Mouse (Mus musculus) c-Kit-negative CD71-positive TER-119-positive erythroid progenitor cells, embryonic 14.5 days (primary cell): Measurements from ENCODE around the gene Armcx4.
A peak's percentile ranks its signal among the peaks of the same experiment; 100 is the strongest.
"Not testable (repeated sequence)": the region's sequence is repeated elsewhere in the genome, so short reads cannot be mapped to it uniquely, and the experiment has no call there.

ENCODE experiments used
- DNase-seq: peaks from one replicate; pipeline ENCODE4 v3.0.0-alpha.2; 2013; ENCODE audit warnings: low read depth, low spot score

The Armcx4 gene

DNA sequence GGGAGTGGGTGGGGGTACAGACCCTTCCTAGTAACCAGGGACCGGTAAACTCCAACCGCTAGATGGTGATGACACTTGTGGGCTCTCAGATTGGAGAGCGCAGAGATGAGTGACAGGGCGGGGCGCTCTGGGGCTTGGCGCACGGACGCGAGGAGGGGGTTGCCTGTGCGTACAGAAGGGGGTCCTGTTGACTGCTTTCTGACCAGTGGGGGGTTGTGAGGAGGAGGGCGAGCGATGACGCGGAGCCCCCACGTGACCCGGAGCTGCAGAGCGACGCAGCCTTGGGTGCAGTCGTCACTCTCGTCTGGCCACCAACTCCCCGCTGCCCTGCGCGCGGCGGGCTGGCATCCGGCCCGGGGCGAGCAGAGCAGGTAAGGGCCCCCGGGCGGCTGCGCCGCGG is at the start of gene Armcx4:
TSS of gene Armcx4 (plus strand) at position 253 of the 400 bp plus-strand sequence.
- DNase-seq, result no peak

DNA sequence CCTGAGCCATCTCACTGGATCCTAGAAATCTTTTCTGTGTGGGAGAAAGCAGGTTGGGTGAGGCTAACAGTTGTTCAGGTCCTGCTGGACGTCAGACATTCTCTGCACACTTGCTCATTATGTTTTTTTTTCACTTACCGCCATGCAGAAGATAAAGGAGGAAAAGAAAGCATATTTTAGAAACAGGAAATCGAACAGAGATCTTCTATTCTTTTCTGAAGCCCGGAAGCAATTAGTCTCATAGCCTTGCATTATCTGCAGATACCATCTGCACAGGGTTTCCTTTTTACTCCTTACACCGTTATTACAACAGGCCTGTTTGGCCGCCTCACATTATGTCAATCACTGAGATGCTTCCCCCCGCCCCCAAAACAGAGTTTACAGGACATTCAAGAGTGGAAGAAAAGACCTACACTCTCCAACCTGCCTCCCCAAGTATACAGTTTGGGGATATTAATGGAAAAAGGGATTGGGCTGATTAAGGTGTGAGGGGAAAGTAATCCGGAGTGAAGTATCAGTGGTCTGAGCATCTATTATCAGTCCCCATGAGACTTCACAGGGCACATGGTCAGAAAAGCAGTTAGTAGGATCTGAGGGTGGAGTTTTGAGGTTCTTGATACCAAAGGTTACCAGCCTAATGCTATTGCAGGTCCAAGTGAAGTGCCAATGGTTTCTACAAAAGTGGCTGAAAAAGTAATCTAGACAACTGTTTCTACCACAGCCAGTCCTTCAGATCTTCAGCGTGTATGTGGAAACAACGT is 45.1 kb upstream of the Armcx4 start:
- DNase-seq, result no peak

DNA sequence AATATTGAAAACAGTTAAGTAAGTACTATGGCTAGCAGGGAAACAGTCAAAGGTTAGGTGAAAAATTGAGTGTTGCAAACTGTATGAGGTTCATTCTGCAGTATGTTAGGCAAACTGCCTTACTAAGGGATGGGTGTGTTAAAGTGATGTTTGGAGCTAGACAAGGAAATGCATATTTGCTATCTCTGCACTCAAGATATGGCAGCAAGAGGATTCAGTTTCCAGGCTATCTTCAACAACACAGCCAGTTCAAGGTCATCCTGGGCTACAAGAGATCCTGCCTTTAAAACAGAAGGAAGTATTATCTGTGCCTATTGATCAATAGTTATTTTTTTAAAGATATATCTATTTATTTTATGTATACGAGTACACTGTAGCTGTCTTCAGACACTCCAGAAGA is 40.0 kb upstream of the Armcx4 start:
- no peak for DNase-seq

DNA sequence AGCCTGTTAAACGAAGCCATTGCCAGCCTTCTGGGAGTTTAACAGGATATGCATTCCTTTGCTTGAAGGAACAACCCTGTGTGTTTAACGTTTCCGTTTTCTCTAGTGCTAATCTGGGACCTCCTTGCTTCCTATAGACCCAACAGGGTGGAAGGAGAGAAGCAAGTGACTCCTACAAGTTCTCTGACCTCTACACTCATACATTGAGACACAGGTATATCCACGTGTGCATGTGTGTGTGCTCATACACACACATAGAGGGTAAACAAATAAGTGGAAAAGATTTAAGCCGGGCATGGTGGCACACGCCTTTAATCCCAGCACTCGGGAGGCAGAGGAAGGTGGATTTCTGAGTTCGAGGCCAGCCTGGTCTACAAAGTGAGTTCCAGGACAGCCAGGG is 38.9 kb upstream of the Armcx4 start:
- no peak for DNase-seq

DNA sequence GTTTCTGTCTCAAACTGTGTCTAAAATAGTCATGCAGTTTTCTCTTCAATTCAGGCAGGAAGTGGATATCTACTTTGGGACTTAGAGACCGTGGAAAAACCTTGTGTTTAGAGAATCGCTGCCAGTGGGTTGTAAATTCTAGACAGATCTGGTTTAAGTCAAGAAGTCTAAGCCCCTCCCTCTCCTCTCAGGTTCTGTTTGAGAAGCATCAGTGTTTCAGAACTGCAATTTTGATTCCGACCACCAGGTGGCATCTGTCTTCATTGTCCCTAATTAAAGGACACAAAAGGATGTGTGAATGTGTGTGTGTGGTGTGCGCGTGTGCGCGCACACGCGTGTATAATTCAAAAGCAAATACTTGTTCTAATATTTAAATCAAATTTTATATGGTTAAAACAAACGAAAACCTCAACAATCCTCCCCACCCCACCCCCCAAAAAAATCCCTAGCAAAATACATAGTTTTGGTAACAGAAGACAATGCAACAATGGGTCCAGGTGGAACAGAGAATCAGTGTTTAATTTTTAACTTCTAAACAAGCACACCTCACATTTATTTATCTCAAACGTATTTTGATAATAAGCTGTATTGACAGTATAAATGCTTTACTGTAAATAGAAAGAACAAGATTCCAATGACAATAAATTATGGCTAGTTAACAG is 38.2 kb upstream of the Armcx4 start:
- peak; percentile 42 for DNase-seq

DNA sequence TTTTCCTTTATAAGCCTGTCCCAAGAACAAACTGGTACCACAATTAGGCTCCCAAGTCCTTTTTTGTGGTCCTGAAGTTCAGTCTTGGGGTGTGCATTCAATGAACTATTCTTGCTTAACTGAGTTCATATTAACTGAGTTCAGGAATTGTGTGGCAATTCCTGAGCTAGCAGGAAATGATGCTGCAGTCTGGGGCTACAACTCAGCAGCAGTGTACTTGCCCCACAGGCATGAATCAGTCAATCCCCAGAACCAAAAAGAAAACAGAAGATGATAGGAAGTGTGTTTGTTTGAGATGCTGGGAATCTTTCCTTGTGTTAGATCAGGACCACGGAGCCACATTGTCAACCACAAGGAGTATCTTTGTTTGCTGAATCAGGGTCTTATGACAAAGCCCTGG is 34.3 kb upstream of the Armcx4 start:
- DNase-seq, result no peak

DNA sequence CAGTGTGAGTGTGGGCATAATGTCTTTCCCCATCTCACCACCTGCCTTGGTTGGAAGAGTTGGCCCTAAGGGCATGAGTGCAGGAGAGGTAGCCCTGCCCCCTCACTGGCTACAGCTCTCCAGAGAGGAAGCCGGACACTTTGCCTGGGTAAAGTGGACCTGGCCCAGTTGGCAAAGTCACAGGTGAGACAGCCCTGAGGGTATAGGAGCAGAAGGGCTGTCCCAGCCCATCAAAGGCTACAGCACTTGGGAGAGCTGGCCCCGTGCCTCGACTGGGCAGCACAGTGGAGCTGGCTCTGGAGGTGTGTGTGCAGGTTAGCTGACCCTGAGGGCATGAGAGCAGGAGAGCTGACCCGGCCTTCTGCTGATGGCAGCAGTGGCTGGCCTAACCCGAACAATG is 24.7 kb upstream of the Armcx4 start:
- no peak for DNase-seq

DNA sequence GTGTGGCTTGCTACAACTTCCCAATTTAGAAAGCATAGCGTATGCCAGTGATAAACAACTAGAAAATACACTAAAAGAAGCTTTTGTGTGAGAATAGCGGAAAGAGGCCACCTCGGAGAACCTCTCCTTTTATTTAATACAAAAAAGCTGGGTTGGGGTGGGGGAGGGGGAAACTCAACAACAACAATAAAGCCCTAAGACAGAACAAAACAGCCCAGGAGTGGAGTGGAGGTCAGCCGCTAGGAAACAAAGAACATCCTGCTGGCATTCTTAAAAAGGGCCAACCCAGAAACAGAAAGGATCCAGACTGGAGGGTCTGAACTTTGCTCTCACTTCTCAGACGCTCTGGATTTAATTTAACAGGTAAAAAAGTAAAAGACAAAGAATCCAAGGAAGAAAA is 11.3 kb upstream of the Armcx4 start:
- DNase-seq, result no peak

DNA sequence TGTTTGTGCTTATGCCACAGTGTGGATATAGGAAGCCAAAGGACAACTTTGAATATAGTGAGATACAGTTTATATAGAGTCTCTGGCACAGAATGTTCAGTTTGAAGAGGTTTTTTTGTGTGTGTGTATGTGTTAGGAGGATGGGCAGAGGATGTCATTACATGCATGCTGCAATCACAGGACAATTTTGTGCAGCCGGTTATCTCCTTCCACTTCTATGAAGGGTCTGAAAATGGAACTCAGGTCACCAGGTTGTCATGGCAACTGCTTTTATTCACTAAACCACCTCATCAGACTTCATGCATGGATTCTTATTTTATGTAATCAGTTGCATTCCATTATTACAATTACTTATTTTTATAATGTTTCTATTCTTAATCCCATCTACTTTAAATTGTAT is 10.4 kb upstream of the Armcx4 start:
- DNase-seq, result no peak

DNA sequence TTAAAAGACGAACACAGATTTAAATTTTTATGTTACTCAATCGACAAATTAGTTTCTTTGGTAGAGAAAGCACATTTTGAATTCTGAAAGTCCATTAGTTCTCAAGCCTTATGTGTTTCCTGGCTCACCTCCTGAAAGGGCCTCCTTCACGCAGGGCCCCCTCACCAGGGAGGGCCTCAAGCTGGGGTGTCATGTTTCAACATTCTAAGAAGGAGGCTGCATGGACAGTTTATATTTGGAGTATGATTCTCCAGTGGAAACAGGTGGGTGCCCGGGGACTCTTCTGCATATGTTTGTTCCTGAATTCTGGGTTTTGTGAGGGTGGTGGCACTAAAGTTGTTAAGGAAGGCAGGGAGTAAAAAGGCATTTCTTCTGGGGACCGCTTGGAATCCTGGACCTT is 1.4 kb upstream of the Armcx4 start:
- DNase-seq, result no peak

DNA sequence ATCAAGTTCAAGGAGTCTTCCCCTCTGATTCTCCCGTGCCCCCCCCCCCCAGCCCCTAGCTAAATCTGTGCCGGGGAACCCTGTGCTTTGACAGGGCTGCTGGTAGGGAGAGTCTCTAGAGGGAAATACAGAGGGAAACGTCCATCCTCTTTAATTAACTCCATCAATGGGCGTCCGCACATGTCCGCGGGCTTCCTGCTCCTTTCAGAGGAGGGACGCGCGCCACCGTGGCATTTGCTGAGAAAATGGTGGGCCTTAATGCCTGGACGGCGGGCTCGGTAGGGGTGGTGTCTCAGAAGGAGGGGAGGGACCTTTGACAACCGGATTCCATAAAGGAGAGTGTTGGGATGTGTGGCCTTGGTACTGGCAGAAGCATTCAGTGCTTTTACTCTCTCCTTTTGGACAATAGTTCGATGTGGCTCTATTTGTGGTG is 436 bp downstream of the Armcx4 start:
- no peak for DNase-seq

DNA sequence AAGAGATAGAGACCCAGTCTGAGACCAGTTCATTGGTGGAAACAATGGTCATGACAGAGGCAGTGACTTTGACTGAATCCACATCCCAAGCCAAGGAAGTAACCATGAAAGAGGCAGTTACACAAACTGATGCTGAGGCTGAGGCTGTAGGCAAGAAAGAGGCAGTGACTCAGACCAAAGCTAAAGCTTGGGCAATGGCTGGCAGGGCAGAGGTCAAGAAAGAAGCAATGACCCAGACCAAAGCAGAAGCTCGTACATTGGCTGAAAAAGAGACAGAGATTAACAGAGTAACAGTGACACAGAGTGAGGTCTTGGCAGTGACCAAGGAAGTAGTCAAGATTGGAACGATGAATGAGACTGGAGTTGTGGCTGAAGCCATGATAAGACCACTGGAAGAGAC is 3.4 kb downstream of the Armcx4 start:
- no peak for DNase-seq

DNA sequence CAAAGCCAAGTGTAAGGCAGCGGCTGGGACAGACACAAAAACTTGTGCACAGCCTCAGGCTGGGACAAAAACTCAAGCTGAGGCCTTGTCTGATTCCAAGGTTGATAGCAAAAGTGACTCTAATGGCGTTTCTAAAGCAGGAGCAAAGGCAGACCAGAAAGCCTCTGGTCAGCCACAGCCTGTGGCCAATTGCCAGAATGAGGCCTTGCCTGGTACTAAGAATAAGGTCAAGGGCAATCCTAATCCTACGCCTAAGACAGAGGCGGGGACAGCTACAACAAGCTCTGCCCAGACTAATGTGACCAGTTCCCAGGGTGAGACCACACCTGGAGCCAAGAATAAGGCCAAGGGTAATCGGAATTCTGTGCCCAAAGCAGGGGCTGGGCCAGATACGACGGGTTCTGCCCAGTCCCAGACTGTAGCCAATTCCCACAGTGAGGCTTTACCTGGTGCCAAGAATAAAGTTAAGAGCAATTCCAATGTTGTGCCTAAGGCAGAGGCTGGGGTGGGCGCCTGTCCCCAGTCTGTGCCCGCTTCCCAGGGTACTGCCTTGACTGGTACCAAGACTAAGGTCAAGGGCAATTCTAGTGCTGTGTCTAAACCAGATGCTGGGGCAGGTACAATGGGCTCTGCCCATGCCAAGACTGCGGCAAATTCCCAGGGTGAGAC is 4.7 kb downstream of the Armcx4 start:
- no peak for DNase-seq

DNA sequence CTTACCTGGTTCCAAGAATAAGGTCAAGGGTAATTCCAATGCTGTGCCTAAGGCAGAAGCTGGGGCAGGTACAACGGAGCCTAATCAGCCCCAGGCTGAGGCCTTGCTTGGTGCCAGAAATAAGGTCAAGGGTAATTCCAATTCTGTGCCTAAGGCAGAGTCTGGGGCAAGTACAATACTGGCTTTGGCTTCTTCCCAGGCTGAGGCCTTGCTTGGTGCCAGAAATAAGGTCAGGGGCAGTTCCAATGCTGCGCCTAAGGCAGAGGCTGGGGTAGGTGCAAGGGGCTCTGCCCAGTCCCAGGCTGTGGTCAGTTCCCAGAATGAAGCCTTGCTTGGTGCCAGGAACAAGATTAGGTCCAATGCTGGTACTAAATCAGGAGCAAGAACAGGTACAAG is 5.2 kb downstream of the Armcx4 start:
- DNase-seq, result no peak

DNA sequence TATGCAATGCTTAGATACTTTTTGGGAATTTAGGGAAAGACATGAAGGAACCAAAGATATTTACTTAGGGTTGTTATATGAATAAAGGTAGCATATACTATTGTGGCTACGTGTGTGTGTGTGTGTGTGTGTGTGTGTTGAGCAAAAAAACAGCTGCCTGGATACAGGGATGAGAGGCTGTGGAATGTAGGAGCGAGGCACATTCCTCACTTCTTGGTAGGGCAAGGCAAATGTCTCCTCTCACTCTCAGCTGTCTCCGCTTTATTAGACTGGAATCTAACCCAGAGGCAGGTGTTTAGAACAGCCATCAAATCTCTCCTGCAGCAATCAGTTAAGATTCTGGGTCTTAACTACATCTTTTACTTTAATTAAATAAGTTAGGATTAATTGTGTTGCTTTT is 30.5 kb downstream of the Armcx4 start:
- DNase-seq, result no peak

DNA sequence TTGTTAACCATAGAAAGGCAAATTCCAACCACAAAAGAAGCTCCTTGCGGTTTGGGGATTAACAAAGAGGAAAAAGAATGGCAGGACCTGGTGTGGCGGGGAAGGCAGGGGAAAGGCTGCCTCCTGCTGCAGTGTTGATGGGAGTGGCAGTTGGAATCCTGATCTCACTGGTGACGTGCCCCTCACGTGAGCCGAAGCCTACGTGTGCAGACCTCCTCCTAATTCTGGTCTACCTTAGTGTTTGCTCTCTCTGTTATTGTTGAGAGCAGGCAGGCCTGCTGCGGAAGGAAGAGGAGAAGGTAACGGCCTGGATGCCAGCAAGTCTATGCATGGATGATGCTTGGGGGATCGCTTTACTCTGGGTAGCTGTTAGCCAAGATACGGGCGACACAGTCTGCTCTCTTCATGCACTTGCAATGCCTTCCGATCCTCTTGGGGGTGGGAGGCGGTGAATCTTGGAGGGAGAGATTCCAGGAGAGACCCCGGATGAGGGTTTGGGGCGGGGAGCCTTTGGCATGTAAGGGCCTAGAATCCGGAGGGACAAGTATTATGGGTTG is 31.5 kb downstream of the Armcx4 start, which contains the start of gene Armcx1:
TSS of gene Armcx1 (plus strand) at position 212 of the 557 bp plus-strand sequence.
- no peak for DNase-seq

DNA sequence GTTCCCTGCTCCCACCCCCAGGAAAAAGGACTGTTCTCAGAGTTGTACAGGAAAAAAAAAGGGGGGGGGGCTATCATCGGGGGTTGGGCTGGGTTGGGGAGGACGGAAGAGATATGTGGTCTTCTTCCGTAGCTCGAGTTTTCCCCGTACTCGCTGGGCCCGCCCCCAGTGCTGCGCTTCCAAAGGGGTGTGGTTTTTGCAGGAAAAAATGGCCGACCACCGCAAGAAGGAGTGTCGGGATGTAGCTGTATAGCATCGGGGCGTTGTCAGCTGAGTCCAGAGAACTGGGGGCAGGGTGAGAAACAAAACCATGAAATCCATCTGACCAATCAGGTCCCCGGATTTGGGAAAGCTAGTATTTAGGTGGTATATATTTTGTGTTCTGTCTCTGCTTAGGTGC is 32.2 kb downstream of the Armcx4 start:
- no peak for DNase-seq

DNA sequence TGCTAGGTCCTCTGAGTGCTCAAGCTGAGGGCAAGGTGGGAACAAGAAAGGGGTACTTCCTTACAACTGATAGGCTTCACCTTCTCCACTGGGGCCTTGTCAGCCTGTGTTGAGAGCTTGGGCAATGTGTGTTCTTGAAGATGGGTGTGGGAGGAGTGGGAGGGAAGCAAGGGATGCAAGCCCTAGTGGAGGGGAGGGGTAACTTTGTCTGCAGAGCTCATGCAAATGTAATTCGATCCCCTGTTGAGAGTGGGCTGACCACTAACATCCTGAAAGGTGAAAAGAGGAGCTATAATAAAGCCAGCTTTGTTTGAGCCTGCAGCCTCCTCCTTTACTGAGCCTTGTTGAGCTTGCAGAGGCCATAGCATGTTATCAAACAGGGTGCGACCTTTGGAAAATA is 37.4 kb downstream of the Armcx4 start:
- DNase-seq, result not testable (repeated sequence)

DNA sequence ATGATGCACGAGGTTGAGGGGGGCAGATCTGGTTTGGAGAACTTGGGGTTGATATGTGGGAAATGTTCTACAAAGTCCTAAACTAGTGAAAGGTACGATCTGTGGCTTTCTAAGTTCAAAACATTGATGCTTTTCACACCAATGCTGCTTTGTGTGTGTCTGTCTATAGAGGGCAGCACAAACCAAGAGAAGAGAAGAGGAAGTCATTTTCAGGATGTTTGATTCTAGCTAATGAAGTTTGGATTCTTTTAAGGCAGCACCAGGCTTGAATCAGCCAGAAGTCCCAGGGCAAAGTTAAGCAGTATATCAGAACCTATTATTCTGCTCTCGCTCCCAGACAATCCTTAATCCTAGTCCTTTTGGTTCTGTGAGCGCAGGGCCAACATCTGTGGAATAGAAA is 43.5 kb downstream of the Armcx4 start:
- DNase-seq, result no peak

DNA sequence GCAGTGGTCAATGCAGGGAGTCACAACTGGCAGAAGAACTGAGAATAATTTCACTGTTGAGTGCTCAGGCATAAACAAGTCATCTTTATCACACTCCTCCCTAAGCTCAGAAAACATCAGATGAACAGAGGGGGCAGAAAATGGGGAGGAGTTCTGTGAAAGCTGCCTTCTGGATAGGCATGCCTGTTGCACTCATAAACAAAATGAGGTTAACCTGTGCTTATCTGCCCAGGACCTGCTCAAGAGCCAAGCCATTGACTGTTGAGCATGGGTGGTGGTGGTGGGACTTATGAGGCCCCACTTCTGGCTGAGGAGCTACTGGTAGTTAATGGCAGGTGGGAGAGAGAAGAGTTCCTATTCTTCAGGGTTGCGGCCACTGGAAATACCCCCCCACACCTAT is 51.5 kb downstream of the Armcx4 start:
- DNase-seq, result no peak

DNA sequence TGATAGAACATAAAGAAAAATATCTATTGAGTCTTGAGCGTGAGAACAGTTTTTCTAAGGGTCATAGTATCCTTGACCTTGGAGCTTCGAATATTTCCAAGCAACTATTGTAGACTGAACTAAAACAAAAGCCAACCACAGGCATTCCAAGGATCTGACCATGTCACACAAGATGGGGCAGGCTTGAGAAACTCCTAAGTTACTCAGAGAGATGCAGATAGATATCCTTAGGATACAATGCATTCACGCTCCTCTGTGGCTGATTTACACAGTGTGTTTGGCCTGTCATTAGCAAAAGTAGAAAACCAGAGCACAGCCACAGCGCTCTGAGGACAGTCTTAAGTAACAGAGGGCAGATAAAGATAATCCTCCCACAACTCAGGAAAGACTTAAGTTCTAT is 52.8 kb downstream of the Armcx4 start:
- DNase-seq, result no peak

DNA sequence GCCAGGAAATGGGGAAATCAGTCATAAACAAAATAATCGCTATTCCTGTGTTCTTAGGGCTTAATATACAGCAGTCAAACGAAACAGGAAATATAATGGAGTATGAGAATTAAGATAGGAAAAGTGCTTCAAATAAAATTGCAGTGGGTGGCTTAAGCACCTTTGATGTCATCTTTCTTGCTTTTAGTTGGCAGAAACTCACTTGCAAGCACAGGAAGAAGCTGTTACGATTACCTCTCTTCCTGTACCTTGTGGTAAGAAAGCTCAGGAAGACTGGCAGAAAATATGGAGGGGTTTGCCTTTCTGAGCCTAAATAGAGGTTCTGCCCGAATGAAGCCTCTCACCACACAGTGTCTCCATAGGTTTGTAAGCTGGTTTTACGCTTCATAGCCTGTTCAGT is 55.5 kb downstream of the Armcx4 start:
- no peak for DNase-seq
